Mouse (Mus musculus): Measurements from ENCODE around the gene Ppp1ca.

GRCm38 (mm10) chr19:4148819-4149218 is 43.0 kb upstream of the Ppp1ca start:
- no peak for TF ChIP-seq CTCF (conservative IDR thresholded peaks at IDR 0.05 in 1 of 2, IDR thresholded peaks at IDR 0.05 in 1 of 2; ENCODE audit: low read depth in 2 of 2, low read length in 2 of 2)
- no peak for TF ChIP-seq USF1 (IDR thresholded peaks at IDR 0.05; ENCODE audit: low read depth, low read length)
- TF ChIP-seq ZMIZ1 (IDR thresholded peaks at IDR 0.05; ENCODE audit: low read depth, low read length) = no peak
- TF ChIP-seq POLR2A (IDR thresholded peaks at IDR 0.05; ENCODE audit: low read depth, low read length) = no peak
- no peak for TF ChIP-seq ELF1 (IDR thresholded peaks at IDR 0.05; ENCODE audit: low read depth, low read length)
- TF ChIP-seq NELFE (IDR thresholded peaks at IDR 0.05; ENCODE audit: low read depth, low read length) = no peak
- no peak for TF ChIP-seq JUND (conservative IDR thresholded peaks at IDR 0.05; ENCODE audit: low read depth, low read length)
- TF ChIP-seq ZNF384 (IDR thresholded peaks at IDR 0.05; ENCODE audit: low read depth, low read length) = no peak
- no peak for TF ChIP-seq ETS1 (conservative IDR thresholded peaks at IDR 0.05; ENCODE audit: low read depth, low read length)
- no peak; the same call in 1 of the 2 replicates for TF ChIP-seq TCF12 (IDR thresholded peaks at IDR 0.05; ENCODE audit: low read depth, low read length)
- no peak for TF ChIP-seq MYC (IDR thresholded peaks at IDR 0.05; ENCODE audit: low read depth, low read length)
- TF ChIP-seq EP300 (IDR thresholded peaks at IDR 0.05; ENCODE audit: low read length) = no peak
- TF ChIP-seq TBP (conservative IDR thresholded peaks at IDR 0.05; ENCODE audit: low read depth, low read length) = no peak

All from CH12.LX (cell line).